Mouse (Mus musculus): ENCODE results near the gene Sept10.

- no peak for TF ChIP-seq CTCF (IDR thresholded peaks at IDR 0.05; ENCODE audit: borderline replicate concordance, extremely low read depth, insufficient read depth, insufficient read length)
- TF ChIP-seq POLR2A (IDR thresholded peaks at IDR 0.05; ENCODE audit: borderline replicate concordance, extremely low read depth, insufficient read depth, insufficient read length, poor library complexity, severe bottlenecking): no peak
Observed at GRCm38 (mm10) chr10:59112755-59113154, 108.9 kb downstream of the Sept10 start.

Data from brain, embryonic 14.5 days (tissue).